Mouse (Mus musculus) MEL (cell line): ENCODE measurements around the gene Laptm4a. TPM values are rescaled to one million over a fixed set of nuclear protein-coding genes. Genes with fewer than 3 reads are reported as not detected.
A peak's percentile ranks its signal among the peaks of the same experiment; 100 is the strongest.
"Not testable (repeated sequence)": the region's sequence is repeated elsewhere in the genome, so short reads cannot be mapped to it uniquely, and the experiment has no call there.

Source experiments
- DNase-seq: peaks from one replicate; pipeline ENCODE4 v3.0.0; 2011; ENCODE audit warnings: low read depth, low spot score
- H3K27ac ChIP-seq: 2 replicates; pipeline ENCODE4 v1.5.1; 2012; ENCODE audit warnings: low read depth, mild to moderate bottlenecking, control low read depth, low read length, moderate library complexity; ENCODE audit not compliant: control insufficient read depth
- H3K27me3 ChIP-seq, 2 experiments: fragments of 150-350 bp in 1 of 2; sonication (generic) in 1 of 2; 2 replicates each; pipeline ENCODE4 v1.6.1; 2012; ENCODE audit warnings: low read length in 2 of 2, mild to moderate bottlenecking in 2 of 2, improper control_type of control experiment in 1 of 2, moderate library complexity in 1 of 2; ENCODE audit not compliant: insufficient read depth in 2 of 2, control insufficient read depth in 1 of 2
- H3K36me3 ChIP-seq, 2 experiments: 2 replicates each; pipeline ENCODE4 v1.6.1; 2012 to 2014; ENCODE audit warnings: low read length in 2 of 2, improper control_type of control experiment in 1 of 2, inconsistent platforms in 1 of 2, mild to moderate bottlenecking in 1 of 2; ENCODE audit not compliant: insufficient read depth in 2 of 2, control insufficient read depth in 1 of 2
- H3K4me1 ChIP-seq, 2 experiments: fragments of 150-350 bp in 1 of 2; sonication (generic) in 1 of 2; 2 replicates each; pipeline ENCODE4 v1.6.1; 2012; ENCODE audit warnings: low read length in 2 of 2, improper control_type of control experiment in 1 of 2, mild to moderate bottlenecking in 1 of 2; ENCODE audit not compliant: insufficient read depth in 2 of 2, control insufficient read depth in 1 of 2
- H3K4me3 ChIP-seq, 2 experiments: fragments of 150-350 bp in 1 of 2; sonication (generic) in 1 of 2; 2 replicates each; pipeline ENCODE4 v1.5.1; 2012; ENCODE audit warnings: low read depth in 2 of 2, low read length in 2 of 2, mild to moderate bottlenecking in 2 of 2, moderate library complexity in 2 of 2, control low read depth in 1 of 2, improper control_type of control experiment in 1 of 2; ENCODE audit not compliant: control insufficient read depth in 1 of 2, insufficient read depth in 1 of 2
- H3K79me2 ChIP-seq: 2 replicates; pipeline ENCODE4 v1.6.1; 2012; ENCODE audit warnings: mild to moderate bottlenecking, low read length, moderate library complexity; ENCODE audit not compliant: control insufficient read depth, poor library complexity, insufficient read depth
- H3K9ac ChIP-seq: 2 replicates; pipeline ENCODE4 v1.6.1; 2012; ENCODE audit warnings: low read depth, mild to moderate bottlenecking, control low read depth, low read length, moderate library complexity; ENCODE audit not compliant: control insufficient read depth, poor library complexity, severe bottlenecking
- H3K9me3 ChIP-seq: fragments of 150-350 bp; sonication (generic); replicated peaks from 2 replicates; pipeline ENCODE4 v1.6.1; 2012; ENCODE audit warnings: mild to moderate bottlenecking, low read length, improper control_type of control experiment, moderate library complexity; ENCODE audit not compliant: insufficient read depth
- BHLHE40 ChIP-seq: IDR thresholded peaks from 2 replicates; pipeline ENCODE4 v1.6.1; 2012; ENCODE audit warnings: low read depth, mild to moderate bottlenecking, inconsistent platforms, low read length, improper control_type of control experiment, borderline replicate concordance
- CHD2 ChIP-seq: IDR thresholded peaks from 2 replicates; pipeline ENCODE4 v1.6.1; 2011; ENCODE audit warnings: low read length, improper control_type of control experiment
- CTCF ChIP-seq, 3 experiments: IDR thresholded peaks in 2 of 3; conservative IDR thresholded peaks in 1 of 3; 2 replicates each; pipeline ENCODE4 v1.5.1; 2011 to 2012; ENCODE audit warnings: low read length in 3 of 3, low read depth in 2 of 3, mild to moderate bottlenecking in 2 of 3, improper control_type of control experiment in 1 of 3, inconsistent platforms in 1 of 3, mixed read lengths in 1 of 3, moderate library complexity in 1 of 3; ENCODE audit not compliant: control insufficient read depth in 1 of 3, insufficient read depth in 1 of 3, poor library complexity in 1 of 3, severe bottlenecking in 1 of 3
- E2F4 ChIP-seq: IDR thresholded peaks from 2 replicates; pipeline ENCODE4 v1.6.1; 2011; ENCODE audit warnings: low read depth, low read length, improper control_type of control experiment, borderline replicate concordance
- ELF1 ChIP-seq: IDR thresholded peaks from 2 replicates; pipeline ENCODE4 v1.6.1; 2014; ENCODE audit warnings: low read depth, mild to moderate bottlenecking, inconsistent platforms, low read length, improper control_type of control experiment, moderate library complexity
- EP300 ChIP-seq, 2 experiments: IDR thresholded peaks; 2 replicates each; pipeline ENCODE4 v1.6.1; 2011; ENCODE audit warnings: improper control_type of control experiment in 2 of 2, low read length in 2 of 2, low read depth in 1 of 2, mild to moderate bottlenecking in 1 of 2
- GABPA ChIP-seq: IDR thresholded peaks from 2 replicates; pipeline ENCODE4 v1.6.1; 2012; ENCODE audit warnings: low read depth, mild to moderate bottlenecking, inconsistent platforms, low read length, improper control_type of control experiment, moderate library complexity
- MAZ ChIP-seq: IDR thresholded peaks from 2 replicates; pipeline ENCODE4 v1.6.1; 2012; ENCODE audit warnings: low read depth, mild to moderate bottlenecking, inconsistent platforms, low read length, improper control_type of control experiment
- MYB ChIP-seq: IDR thresholded peaks from 2 replicates; pipeline ENCODE4 v1.6.1; 2011; ENCODE audit warnings: mild to moderate bottlenecking, low read depth, low read length, improper control_type of control experiment
- MYC ChIP-seq: IDR thresholded peaks from 2 replicates; pipeline ENCODE4 v1.6.1; 2011; ENCODE audit warnings: low read depth, mild to moderate bottlenecking, low read length, improper control_type of control experiment, moderate library complexity
- NELFE ChIP-seq: IDR thresholded peaks from 2 replicates; pipeline ENCODE4 v1.6.1; 2011; ENCODE audit warnings: low read depth, low read length, improper control_type of control experiment
- NRF1 ChIP-seq: IDR thresholded peaks from 2 replicates; pipeline ENCODE4 v1.6.1; 2014; ENCODE audit warnings: low read depth, mild to moderate bottlenecking, inconsistent platforms, low read length, improper control_type of control experiment, moderate library complexity; ENCODE audit not compliant: poor library complexity, insufficient read depth, severe bottlenecking
- POLR2A ChIP-seq, 2 experiments: IDR thresholded peaks; 2 replicates each; pipeline ENCODE4 v1.6.1; 2011 to 2012; ENCODE audit warnings: low read length in 2 of 2, mild to moderate bottlenecking in 2 of 2, control low read depth in 1 of 2, improper control_type of control experiment in 1 of 2, low read depth in 1 of 2, moderate library complexity in 1 of 2; ENCODE audit not compliant: control insufficient read depth in 1 of 2, insufficient read depth in 1 of 2, poor library complexity in 1 of 2
- SIN3A ChIP-seq: IDR thresholded peaks from 2 replicates; pipeline ENCODE4 v1.6.1; 2012; ENCODE audit warnings: low read length, improper control_type of control experiment, inconsistent platforms
- SMC3 ChIP-seq: IDR thresholded peaks from 2 replicates; pipeline ENCODE4 v1.6.1; 2011; ENCODE audit warnings: low read depth, low read length, improper control_type of control experiment
- TAL1 ChIP-seq: IDR thresholded peaks from 2 replicates; pipeline ENCODE4 v1.6.1; 2012; ENCODE audit warnings: mild to moderate bottlenecking, inconsistent platforms, low read length, moderate library complexity, mixed read lengths
- TBP ChIP-seq: IDR thresholded peaks from 2 replicates; pipeline ENCODE4 v1.8.0; 2011; ENCODE audit warnings: low read depth, low read length, improper control_type of control experiment
- TCF12 ChIP-seq: IDR thresholded peaks from 2 replicates; pipeline ENCODE4 v1.6.1; 2014; ENCODE audit warnings: low read depth, mild to moderate bottlenecking, inconsistent platforms, low read length, improper control_type of control experiment, moderate library complexity
- USF2 ChIP-seq, 2 experiments: IDR thresholded peaks; 2 replicates each; pipeline ENCODE4 v1.6.1; 2011 to 2012; ENCODE audit warnings: improper control_type of control experiment in 2 of 2, low read length in 2 of 2, borderline replicate concordance in 1 of 2, inconsistent platforms in 1 of 2, low read depth in 1 of 2, mild to moderate bottlenecking in 1 of 2; ENCODE audit not compliant: insufficient read depth in 1 of 2
- ZKSCAN1 ChIP-seq: IDR thresholded peaks from 2 replicates; pipeline ENCODE4 v1.6.1; 2012; ENCODE audit warnings: low read depth, mild to moderate bottlenecking, inconsistent platforms, low read length, improper control_type of control experiment, moderate library complexity
- ZNF384 ChIP-seq: IDR thresholded peaks from 2 replicates; pipeline ENCODE4 v1.6.1; 2012; ENCODE audit warnings: low read depth, mild to moderate bottlenecking, inconsistent platforms, low read length, improper control_type of control experiment
- polyA plus RNA-seq, 2 experiments: library from polyadenylated mRNA; stranded (reverse) in 1 of 2; unstranded in 1 of 2; fragments of >175 nt in 1 of 2; fragments of >200 nt in 1 of 2; gene quantifications; 2 replicates each; pipeline versions ENCODE4 v1.2.1 to v1.2.4; 2012; ENCODE audit warnings: low replicate concordance in 2 of 2, low read depth in 1 of 2; ENCODE audit not compliant: insufficient read length in 2 of 2, insufficient read depth in 1 of 2, missing spikeins in 1 of 2
- total RNA-seq: library from RNA; depleted of rRNA; stranded (reverse); fragments of 300-350 nt; gene quantifications from 2 replicates; pipeline ENCODE4 v1.2.3, GENCODE M21; 2012

The Laptm4a gene
- total and polyA plus RNA-seq, 3 experiments: 49.0 to 49.7 TPM; not detected in 1

DNA sequence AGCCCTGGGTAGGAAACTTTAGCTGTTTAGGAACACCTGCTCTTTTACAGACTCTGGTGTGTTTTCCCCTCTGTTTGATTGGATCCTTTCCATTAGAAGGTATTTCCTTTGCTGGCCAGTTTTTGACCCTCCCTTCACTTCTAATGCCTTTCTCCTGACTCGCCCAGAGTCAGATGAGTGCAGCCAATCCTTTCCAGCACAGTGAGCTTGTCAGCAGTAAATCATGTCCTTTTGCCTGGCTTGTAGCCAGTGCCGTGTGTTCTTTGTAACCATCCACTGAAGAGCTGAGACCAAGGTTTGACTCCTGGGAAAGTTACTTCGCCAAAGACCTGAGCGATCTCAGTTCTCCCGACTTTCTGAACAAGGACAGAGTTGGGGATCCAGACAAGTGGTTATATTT lies 13.9 kb downstream of the Laptm4a start:
- Histone ChIP-seq H3K4me1 (peaks cover 0 to 4% of the 10 kb centered on the region in 2 experiments; a peak in 2 of 4 replicates), H3K27ac (no peak overlapping the region), H3K9ac (no peak overlapping the region), H3K27me3 (no peaks in the 10 kb centered on the region), H3K9me3 (no peaks in the 10 kb centered on the region), H3K4me3 (no peak overlapping the region), H3K36me3 (peaks cover 6 to 26% of the 10 kb centered on the region in 2 experiments), H3K79me2 (peaks cover 6% of the 10 kb centered on the region; the same call in 1 of the 2 replicates)
- TF ChIP-seq USF2 (IDR thresholded peaks at IDR 0.05; ENCODE audit: borderline replicate concordance in 1 of 2, insufficient read depth in 1 of 2, low read depth in 1 of 2, low read length in 2 of 2) (no peak), ELF1 (no peak), POLR2A (IDR thresholded peaks at IDR 0.05; ENCODE audit: control insufficient read depth in 1 of 2, insufficient read depth in 1 of 2, low read depth in 1 of 2, low read length in 2 of 2, poor library complexity in 1 of 2) (no peak), TAL1 (no peak), TBP (no peak), BHLHE40 (no peak), NELFE (no peak), MAZ (no peak), NRF1 (no peak), MYC (no peak), CHD2 (no peak), SIN3A (no peak), MYB (no peak), ZKSCAN1 (no peak), TCF12 (no peak), GABPA (no peak), EP300 (IDR thresholded peaks at IDR 0.05; ENCODE audit: low read depth in 1 of 2, low read length in 2 of 2) (no peak), E2F4 (no peak), CTCF (IDR thresholded peaks at IDR 0.05 in 2 of 3, conservative IDR thresholded peaks at IDR 0.05 in 1 of 3; ENCODE audit: control insufficient read depth in 1 of 3, insufficient read depth in 1 of 3, low read depth in 2 of 3, low read length in 3 of 3, poor library complexity in 1 of 3, severe bottlenecking in 1 of 3) (no peak)
- no peak for DNase-seq

GRCm38 (mm10) chr12:8936210-8936609 lies 14.7 kb downstream of the Laptm4a start:
- H3K36me3 ChIP-seq: peaks cover 0 to 26% of the 10 kb centered on the region in 2 experiments; a peak in 3 of 4 replicates
- TF ChIP-seq ZNF384: peak; percentile 36; the same call in 1 of the 2 replicates
- TF ChIP-seq SMC3: peak; percentile 30; the same call in 1 of the 2 replicates
- TF ChIP-seq CTCF (IDR thresholded peaks at IDR 0.05 in 2 of 3, conservative IDR thresholded peaks at IDR 0.05 in 1 of 3; ENCODE audit: control insufficient read depth in 1 of 3, insufficient read depth in 1 of 3, low read depth in 2 of 3, low read length in 3 of 3, poor library complexity in 1 of 3, severe bottlenecking in 1 of 3): peak; percentile 12 to 38 (median 27); a peak in 4 of 6 replicates
- H3K4me3 ChIP-seq, H3K9ac ChIP-seq, H3K27me3 ChIP-seq, H3K27ac ChIP-seq, H3K79me2 ChIP-seq, H3K9me3 ChIP-seq, H3K4me1 ChIP-seq: not testable (repeated sequence)
- DNase-seq: peak; percentile 42
